Mouse (Mus musculus) MEL (cell line): ENCODE measurements around the gene Aco2.

Source experiments
- CHD2 ChIP-seq: IDR thresholded peaks from 2 replicates; pipeline ENCODE4 v1.6.1; 2011; ENCODE audit warnings: low read length, improper control_type of control experiment
- CTCF ChIP-seq, 3 experiments: IDR thresholded peaks in 2 of 3; conservative IDR thresholded peaks in 1 of 3; 2 replicates each; pipeline ENCODE4 v1.5.1; 2011 to 2012; ENCODE audit warnings: low read length in 3 of 3, low read depth in 2 of 3, mild to moderate bottlenecking in 2 of 3, improper control_type of control experiment in 1 of 3, inconsistent platforms in 1 of 3, mixed read lengths in 1 of 3, moderate library complexity in 1 of 3; ENCODE audit not compliant: control insufficient read depth in 1 of 3, insufficient read depth in 1 of 3, poor library complexity in 1 of 3, severe bottlenecking in 1 of 3
- GATA1 ChIP-seq: IDR thresholded peaks from 2 replicates; pipeline ENCODE4 v1.6.1; 2011; ENCODE audit warnings: low read depth, low read length, improper control_type of control experiment
- MAZ ChIP-seq: IDR thresholded peaks from 2 replicates; pipeline ENCODE4 v1.6.1; 2012; ENCODE audit warnings: low read depth, mild to moderate bottlenecking, inconsistent platforms, low read length, improper control_type of control experiment
- POLR2A ChIP-seq, 2 experiments: IDR thresholded peaks; 2 replicates each; pipeline ENCODE4 v1.6.1; 2011 to 2012; ENCODE audit warnings: low read length in 2 of 2, mild to moderate bottlenecking in 2 of 2, control low read depth in 1 of 2, improper control_type of control experiment in 1 of 2, low read depth in 1 of 2, moderate library complexity in 1 of 2; ENCODE audit not compliant: control insufficient read depth in 1 of 2, insufficient read depth in 1 of 2, poor library complexity in 1 of 2
- TAL1 ChIP-seq: IDR thresholded peaks from 2 replicates; pipeline ENCODE4 v1.6.1; 2012; ENCODE audit warnings: mild to moderate bottlenecking, inconsistent platforms, low read length, moderate library complexity, mixed read lengths
- UBTF ChIP-seq: IDR thresholded peaks from 2 replicates; pipeline ENCODE4 v1.6.1; 2012; ENCODE audit warnings: low read depth, mild to moderate bottlenecking, inconsistent platforms, low read length, improper control_type of control experiment, moderate library complexity, borderline replicate concordance; ENCODE audit not compliant: insufficient read depth
- USF2 ChIP-seq, 2 experiments: IDR thresholded peaks; 2 replicates each; pipeline ENCODE4 v1.6.1; 2011 to 2012; ENCODE audit warnings: improper control_type of control experiment in 2 of 2, low read length in 2 of 2, borderline replicate concordance in 1 of 2, inconsistent platforms in 1 of 2, low read depth in 1 of 2, mild to moderate bottlenecking in 1 of 2; ENCODE audit not compliant: insufficient read depth in 1 of 2

- no peak for TF ChIP-seq MAZ
- no peak for TF ChIP-seq POLR2A (IDR thresholded peaks at IDR 0.05; ENCODE audit: control insufficient read depth in 1 of 2, insufficient read depth in 1 of 2, low read depth in 1 of 2, low read length in 2 of 2, poor library complexity in 1 of 2)
- TF ChIP-seq CHD2, result no peak
- no peak for TF ChIP-seq CTCF (IDR thresholded peaks at IDR 0.05 in 2 of 3, conservative IDR thresholded peaks at IDR 0.05 in 1 of 3; ENCODE audit: control insufficient read depth in 1 of 3, insufficient read depth in 1 of 3, low read depth in 2 of 3, low read length in 3 of 3, poor library complexity in 1 of 3, severe bottlenecking in 1 of 3)
- TF ChIP-seq UBTF, result no peak
- no peak for TF ChIP-seq GATA1
- TF ChIP-seq TAL1, result no peak
- TF ChIP-seq USF2 (IDR thresholded peaks at IDR 0.05; ENCODE audit: borderline replicate concordance in 1 of 2, insufficient read depth in 1 of 2, low read depth in 1 of 2, low read length in 2 of 2), result no peak
Measured at GRCm38 (mm10) chr15:81928277-81928676, 56.2 kb downstream of the Aco2 start.
